Mouse (Mus musculus): ENCODE data around the gene Rbm39. TPM values are rescaled to one million over a fixed set of nuclear protein-coding genes. Genes with fewer than 3 reads are reported as not detected.
A peak's percentile ranks its signal among the peaks of the same experiment; 100 is the strongest.

The Rbm39 gene
- 485 and 514 TPM in 2 replicates for polyA plus RNA-seq (2014; fragmentation: Nextera tagmentation; extraction: Ambion mirVana)

DNA sequence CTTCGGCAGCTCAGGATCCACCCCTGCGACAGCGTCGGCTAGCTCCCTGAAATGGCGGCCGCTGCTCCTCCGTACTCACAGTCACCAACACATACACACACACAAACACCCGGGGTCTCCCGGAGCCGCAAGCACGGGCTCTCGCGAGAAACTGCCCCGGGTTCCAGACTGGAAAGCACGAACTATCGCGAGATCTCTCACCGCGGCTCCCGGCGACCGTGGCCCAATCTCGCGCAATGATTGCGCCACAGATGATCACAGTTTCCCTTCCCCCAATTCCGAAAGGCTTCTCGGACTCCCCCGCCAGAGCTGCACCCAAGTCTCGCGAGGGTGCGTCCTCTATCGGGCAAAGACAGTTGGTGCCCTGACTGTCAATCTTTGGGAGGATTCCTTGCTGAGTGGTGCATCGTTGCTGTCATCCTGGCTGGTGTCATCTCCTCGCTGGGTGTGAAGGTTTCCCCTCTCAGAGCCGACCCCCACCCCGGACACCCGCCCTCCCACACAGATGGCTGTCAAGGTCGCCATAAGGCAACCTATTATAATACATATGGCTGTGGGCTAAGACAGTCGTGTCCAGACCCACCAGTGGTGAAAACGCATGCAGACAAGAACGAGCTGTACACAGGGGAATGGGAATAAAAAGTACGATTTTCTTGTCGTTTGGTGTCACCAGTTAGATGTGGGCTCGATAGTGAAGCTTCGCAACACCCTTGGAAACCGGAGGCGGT, at the start of gene Rbm39:
TSS of gene Rbm39 (minus strand) at position 145 of the 728 bp plus-strand sequence.
- H3K9ac ChIP-seq (ENCODE audit: low read depth, low read length), result peak within 1 kb of the TSS; percentile 100
- WGBS, result under 1% methylated on average over 46 of the region's 47 CpGs
- H3K9me3 ChIP-seq (ENCODE audit: control insufficient read depth, low read length), result no peaks in the 10 kb centered on the region
- peak within 1 kb of the TSS; percentile 97 for H3K27ac ChIP-seq (ENCODE audit: low read depth, low read length)
- peak within 1 kb of the TSS; percentile 97 for H3K4me2 ChIP-seq
- DNase-seq (ENCODE audit: low spot score) (peak; percentile 100), ATAC-seq (replicated peaks; ENCODE audit: low FRiP score) (peak; percentile 97)
- H3K4me1 ChIP-seq (replicated peaks; ENCODE audit: control insufficient read depth, insufficient read depth, low read length), result peaks cover 19% of the 10 kb centered on the region
- peaks cover 8% of the 10 kb centered on the region for H3K36me3 ChIP-seq (ENCODE audit: control insufficient read depth, insufficient read depth, low read length)
- peak within 1 kb of the TSS; percentile 100 for H3K4me3 ChIP-seq (ENCODE audit: low read depth, low read length)
- no peaks in the 10 kb centered on the region for H3K27me3 ChIP-seq (replicated peaks; ENCODE audit: control insufficient read depth, insufficient read depth, low read length)

DNA sequence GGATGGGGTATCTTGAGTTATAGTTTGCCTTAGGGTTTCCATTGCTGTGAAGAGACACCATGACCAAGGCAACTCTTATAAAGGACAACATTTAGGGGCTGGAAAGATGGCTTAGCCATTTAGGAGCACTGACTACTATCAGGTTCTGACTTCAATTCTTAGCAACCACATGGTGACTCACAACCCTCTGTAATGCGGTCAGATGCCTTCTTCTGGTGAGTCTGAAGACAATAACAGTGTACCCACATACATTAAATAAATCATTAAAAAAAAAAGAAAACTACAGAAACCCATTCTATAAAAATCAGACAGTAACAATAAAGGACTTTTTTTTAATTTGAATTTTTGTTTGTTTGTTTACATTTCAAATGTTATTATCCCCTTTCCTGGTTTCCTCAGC, 49.1 kb upstream of the Rbm39 start:
- no peak overlapping the region for H3K4me2 ChIP-seq
- H3K27me3 ChIP-seq (replicated peaks; ENCODE audit: control insufficient read depth, insufficient read depth, low read length), result no peaks in the 10 kb centered on the region
- no peaks in the 10 kb centered on the region for H3K9me3 ChIP-seq (ENCODE audit: control insufficient read depth, low read length)
- H3K36me3 ChIP-seq (ENCODE audit: control insufficient read depth, insufficient read depth, low read length), result peaks cover 12% of the 10 kb centered on the region
- no peak overlapping the region for H3K9ac ChIP-seq (ENCODE audit: low read depth, low read length)
- H3K4me3 ChIP-seq (ENCODE audit: low read depth, low read length), result no peak overlapping the region
- no peak for ATAC-seq (replicated peaks; ENCODE audit: low FRiP score)
- no peak overlapping the region for H3K27ac ChIP-seq (ENCODE audit: low read depth, low read length)
- WGBS, result 87% methylated on average over 1 of the region's 1 CpGs
- H3K4me1 ChIP-seq (replicated peaks; ENCODE audit: control insufficient read depth, insufficient read depth, low read length), result peaks cover 2% of the 10 kb centered on the region
- DNase-seq (ENCODE audit: low spot score), result no peak

DNA sequence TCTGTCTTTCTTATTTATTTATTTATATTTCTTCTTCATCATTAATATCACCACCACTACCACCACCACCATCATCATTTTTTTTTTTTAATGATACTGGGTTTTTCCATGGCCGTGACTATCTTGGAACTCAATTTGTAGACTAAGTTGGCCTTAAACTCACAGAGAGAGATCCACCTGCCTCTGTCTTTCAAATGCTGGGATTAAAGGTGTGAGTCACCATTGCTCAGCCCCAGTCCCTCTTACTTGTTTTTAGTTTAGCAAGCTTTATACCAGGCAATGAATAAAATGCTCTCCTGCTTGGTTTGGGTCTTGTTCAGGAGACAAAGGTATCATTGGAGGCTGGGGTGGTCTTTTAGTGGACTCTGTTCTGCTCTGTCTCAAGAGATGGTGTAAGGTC, 47.7 kb upstream of the Rbm39 start:
- Histone ChIP-seq H3K9ac (ENCODE audit: low read depth, low read length) (no peak overlapping the region), H3K36me3 (ENCODE audit: control insufficient read depth, insufficient read depth, low read length) (peaks cover 12% of the 10 kb centered on the region), H3K4me2 (no peak overlapping the region), H3K4me3 (ENCODE audit: low read depth, low read length) (no peak overlapping the region), H3K4me1 (replicated peaks; ENCODE audit: control insufficient read depth, insufficient read depth, low read length) (peaks cover 10% of the 10 kb centered on the region), H3K27me3 (replicated peaks; ENCODE audit: control insufficient read depth, insufficient read depth, low read length) (no peaks in the 10 kb centered on the region), H3K9me3 (ENCODE audit: control insufficient read depth, low read length) (no peaks in the 10 kb centered on the region), H3K27ac (ENCODE audit: low read depth, low read length) (no peak overlapping the region)
- ATAC-seq (replicated peaks; ENCODE audit: low FRiP score) (no peak), DNase-seq (ENCODE audit: low spot score) (no peak)
- WGBS, result 86% methylated on average over 1 of the region's 1 CpGs

DNA sequence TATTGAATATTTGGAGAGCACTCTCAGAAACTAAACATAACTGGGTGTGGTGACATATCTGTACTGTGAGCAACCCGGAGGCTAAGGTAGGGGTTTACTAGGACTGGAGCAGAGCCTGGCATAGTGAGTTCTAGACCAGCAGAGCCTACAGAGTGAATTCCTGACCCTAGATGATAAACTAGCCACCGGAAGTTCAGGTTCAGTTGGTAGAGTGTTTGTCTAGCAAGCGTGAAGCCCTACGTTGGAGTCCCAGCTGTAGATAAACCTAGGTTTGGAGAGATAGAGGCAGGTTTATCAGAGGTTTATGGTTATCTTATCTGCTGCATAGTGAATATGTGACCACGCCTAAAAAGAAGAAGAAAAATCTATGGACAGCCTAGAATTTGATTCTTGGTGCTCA, 44.0 kb upstream of the Rbm39 start:
- peaks cover 7% of the 10 kb centered on the region for H3K36me3 ChIP-seq (ENCODE audit: control insufficient read depth, insufficient read depth, low read length)
- WGBS, result 50% methylated on average over 5 of the region's 5 CpGs
- H3K9me3 ChIP-seq (ENCODE audit: control insufficient read depth, low read length), result no peaks in the 10 kb centered on the region
- DNase-seq (ENCODE audit: low spot score) (no peak), ATAC-seq (replicated peaks; ENCODE audit: low FRiP score) (no peak)
- no peak overlapping the region for H3K9ac ChIP-seq (ENCODE audit: low read depth, low read length)
- no peaks in the 10 kb centered on the region for H3K27me3 ChIP-seq (replicated peaks; ENCODE audit: control insufficient read depth, insufficient read depth, low read length)
- H3K27ac ChIP-seq (ENCODE audit: low read depth, low read length), result no peak overlapping the region
- no peak overlapping the region for H3K4me2 ChIP-seq
- no peak overlapping the region for H3K4me3 ChIP-seq (ENCODE audit: low read depth, low read length)
- H3K4me1 ChIP-seq (replicated peaks; ENCODE audit: control insufficient read depth, insufficient read depth, low read length), result peaks cover 10% of the 10 kb centered on the region

DNA sequence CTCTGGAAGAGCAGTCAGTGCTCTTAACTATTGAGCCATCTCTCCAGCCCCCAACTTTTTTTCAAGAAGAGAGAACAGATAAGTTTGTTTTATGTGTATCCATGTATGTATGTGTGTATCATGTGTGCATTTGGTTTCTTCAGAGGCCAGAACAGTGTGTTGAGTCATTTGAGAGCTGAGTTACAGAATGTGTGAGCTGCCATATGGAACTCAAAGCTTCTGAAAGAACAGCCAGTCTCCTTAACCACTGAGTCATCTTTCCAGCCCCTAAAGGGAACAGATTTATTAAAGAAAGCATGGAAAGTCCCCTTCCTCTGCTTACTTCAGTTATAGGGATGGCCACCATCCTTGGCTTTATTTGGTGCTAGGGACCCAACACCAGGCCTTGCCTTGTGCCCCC, 42.1 kb upstream of the Rbm39 start:
- DNase-seq (ENCODE audit: low spot score), result no peak
- Histone ChIP-seq H3K27me3 (replicated peaks; ENCODE audit: control insufficient read depth, insufficient read depth, low read length) (no peaks in the 10 kb centered on the region), H3K9ac (ENCODE audit: low read depth, low read length) (no peak overlapping the region), H3K9me3 (ENCODE audit: control insufficient read depth, low read length) (no peaks in the 10 kb centered on the region), H3K4me2 (no peak overlapping the region), H3K27ac (ENCODE audit: low read depth, low read length) (no peak overlapping the region), H3K36me3 (ENCODE audit: control insufficient read depth, insufficient read depth, low read length) (peaks cover 7% of the 10 kb centered on the region), H3K4me3 (ENCODE audit: low read depth, low read length) (no peak overlapping the region), H3K4me1 (replicated peaks; ENCODE audit: control insufficient read depth, insufficient read depth, low read length) (peaks cover 10% of the 10 kb centered on the region)
- ATAC-seq (replicated peaks; ENCODE audit: low FRiP score), result no peak

DNA sequence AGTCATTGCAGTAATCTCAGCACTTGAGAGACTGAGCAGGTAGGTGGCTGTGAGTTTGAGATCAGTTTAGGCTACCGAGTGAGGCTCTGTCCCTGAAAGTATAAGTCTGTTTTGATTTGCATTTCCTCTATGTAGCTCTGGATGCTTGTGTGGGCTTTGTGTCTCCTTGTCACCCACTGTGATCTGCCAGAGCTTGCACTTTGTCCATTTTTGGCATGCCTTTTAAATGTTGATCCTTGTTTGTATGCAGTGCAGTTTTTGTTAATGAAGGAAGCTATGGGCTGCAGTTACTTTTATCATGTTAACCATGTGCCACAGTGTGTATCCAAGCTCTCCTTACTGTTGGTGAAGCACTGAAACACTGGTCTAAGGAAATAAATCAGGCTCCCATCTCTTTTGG, 37.7 kb upstream of the Rbm39 start:
- Histone ChIP-seq H3K9me3 (ENCODE audit: control insufficient read depth, low read length) (no peaks in the 10 kb centered on the region), H3K4me3 (ENCODE audit: low read depth, low read length) (no peak overlapping the region), H3K36me3 (ENCODE audit: control insufficient read depth, insufficient read depth, low read length) (no peaks in the 10 kb centered on the region; the same call in 1 of the 2 replicates), H3K27me3 (replicated peaks; ENCODE audit: control insufficient read depth, insufficient read depth, low read length) (no peaks in the 10 kb centered on the region), H3K9ac (ENCODE audit: low read depth, low read length) (no peak overlapping the region), H3K4me2 (no peak overlapping the region), H3K27ac (ENCODE audit: low read depth, low read length) (no peak overlapping the region), H3K4me1 (replicated peaks; ENCODE audit: control insufficient read depth, insufficient read depth, low read length) (no peaks in the 10 kb centered on the region)
- no peak for ATAC-seq (replicated peaks; ENCODE audit: low FRiP score)
- 87% methylated on average over 1 of the region's 1 CpGs for WGBS
- DNase-seq (ENCODE audit: low spot score), result no peak

DNA sequence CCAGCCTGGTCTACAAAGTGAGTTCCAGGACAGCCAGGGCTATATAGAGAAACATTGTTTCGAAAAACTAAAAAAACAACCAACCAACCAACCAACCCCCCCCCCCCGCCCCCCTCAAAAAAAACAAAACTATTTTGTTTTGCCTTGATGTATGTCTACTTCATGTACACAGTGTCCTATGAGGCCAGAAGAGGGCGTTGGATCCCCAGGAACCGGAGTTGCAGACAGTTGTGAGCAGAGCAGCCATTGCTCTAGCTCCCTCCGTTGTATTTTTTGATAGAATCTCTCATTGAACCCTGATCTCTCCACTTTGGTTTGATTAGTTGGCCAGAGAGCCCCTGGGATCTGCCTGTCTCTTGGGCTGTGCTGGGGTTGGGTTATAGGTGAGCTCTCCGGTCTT, 23.9 kb upstream of the Rbm39 start:
- ATAC-seq (replicated peaks; ENCODE audit: low FRiP score), result no peak
- H3K36me3 ChIP-seq (ENCODE audit: control insufficient read depth, insufficient read depth, low read length), result peaks cover 6% of the 10 kb centered on the region; the same call in 1 of the 2 replicates
- H3K4me1 ChIP-seq (replicated peaks; ENCODE audit: control insufficient read depth, insufficient read depth, low read length), result no peaks in the 10 kb centered on the region
- no peak overlapping the region for H3K4me2 ChIP-seq
- no peak overlapping the region for H3K4me3 ChIP-seq (ENCODE audit: low read depth, low read length)
- H3K27ac ChIP-seq (ENCODE audit: low read depth, low read length), result no peak overlapping the region
- no peak overlapping the region for H3K9ac ChIP-seq (ENCODE audit: low read depth, low read length)
- no peaks in the 10 kb centered on the region for H3K27me3 ChIP-seq (replicated peaks; ENCODE audit: control insufficient read depth, insufficient read depth, low read length)
- 84% methylated on average over 6 of the region's 6 CpGs for WGBS
- DNase-seq (ENCODE audit: low spot score), result no peak
- H3K9me3 ChIP-seq (ENCODE audit: control insufficient read depth, low read length), result no peaks in the 10 kb centered on the region

DNA sequence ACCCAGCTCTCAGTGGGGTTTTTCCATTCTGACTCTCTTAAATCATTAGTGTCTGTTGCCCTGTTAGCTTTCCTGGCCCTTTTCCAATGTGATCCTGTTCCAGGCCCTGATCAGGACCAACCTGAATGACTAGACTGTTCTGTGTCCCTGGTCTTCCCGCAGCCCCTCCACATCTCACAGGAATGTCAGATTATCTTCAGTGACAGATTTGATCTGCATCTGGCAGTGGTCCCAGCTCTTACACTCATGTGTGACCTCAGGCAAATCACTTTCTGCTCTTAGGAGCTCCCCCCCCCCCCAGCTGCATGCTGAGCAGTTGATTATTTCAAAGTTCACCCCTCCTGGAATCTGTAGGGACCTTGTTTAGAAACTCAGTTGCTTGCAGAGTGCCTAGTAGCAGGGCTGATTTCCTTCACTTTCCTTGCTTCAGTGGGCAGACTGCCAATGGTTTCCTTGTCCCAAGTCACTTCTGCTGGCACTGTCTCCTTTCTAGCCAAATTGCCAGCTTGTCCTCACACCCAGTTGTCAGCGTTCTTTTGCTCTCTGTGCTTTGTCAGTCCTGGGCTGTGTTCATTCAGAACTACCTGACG, 22.9 kb upstream of the Rbm39 start:
- ATAC-seq (replicated peaks; ENCODE audit: low FRiP score) (no peak), DNase-seq (ENCODE audit: low spot score) (no peak)
- peaks cover 8% of the 10 kb centered on the region for H3K4me1 ChIP-seq (replicated peaks; ENCODE audit: control insufficient read depth, insufficient read depth, low read length)
- no peak overlapping the region for H3K4me2 ChIP-seq
- H3K9me3 ChIP-seq (ENCODE audit: control insufficient read depth, low read length), result no peaks in the 10 kb centered on the region
- no peak overlapping the region for H3K9ac ChIP-seq (ENCODE audit: low read depth, low read length)
- peaks cover 6% of the 10 kb centered on the region; the same call in 1 of the 2 replicates for H3K36me3 ChIP-seq (ENCODE audit: control insufficient read depth, insufficient read depth, low read length)
- WGBS, result 78% methylated on average over 3 of the region's 3 CpGs
- H3K27me3 ChIP-seq (replicated peaks; ENCODE audit: control insufficient read depth, insufficient read depth, low read length), result no peaks in the 10 kb centered on the region
- no peak overlapping the region for H3K27ac ChIP-seq (ENCODE audit: low read depth, low read length)
- H3K4me3 ChIP-seq (ENCODE audit: low read depth, low read length), result no peak overlapping the region

DNA sequence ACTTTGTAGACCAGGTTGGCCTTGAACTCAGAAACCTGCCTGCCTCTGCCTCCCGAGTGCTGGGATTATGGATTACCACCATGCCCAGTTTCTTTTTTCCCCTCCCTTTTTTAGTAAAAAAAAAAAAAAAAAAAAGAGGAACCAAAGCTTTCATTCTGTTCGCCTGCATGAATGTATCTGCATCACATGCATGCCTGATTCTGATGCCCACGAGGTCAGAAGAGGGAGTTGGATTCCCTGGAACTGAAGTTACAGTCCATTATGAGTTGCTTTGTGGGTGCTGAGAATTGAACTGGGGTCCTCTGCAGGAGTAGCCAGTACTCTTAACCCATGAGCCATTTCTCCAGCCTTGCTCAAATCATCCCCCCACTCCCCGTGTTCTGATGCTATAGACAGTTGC, 21.4 kb upstream of the Rbm39 start:
- Histone ChIP-seq H3K27ac (ENCODE audit: low read depth, low read length) (no peak overlapping the region), H3K36me3 (ENCODE audit: control insufficient read depth, insufficient read depth, low read length) (peaks cover 6% of the 10 kb centered on the region; the same call in 1 of the 2 replicates), H3K9me3 (ENCODE audit: control insufficient read depth, low read length) (no peaks in the 10 kb centered on the region), H3K4me3 (ENCODE audit: low read depth, low read length) (no peak overlapping the region), H3K4me2 (no peak overlapping the region), H3K4me1 (replicated peaks; ENCODE audit: control insufficient read depth, insufficient read depth, low read length) (peaks cover 13% of the 10 kb centered on the region), H3K9ac (ENCODE audit: low read depth, low read length) (no peak overlapping the region), H3K27me3 (replicated peaks; ENCODE audit: control insufficient read depth, insufficient read depth, low read length) (no peaks in the 10 kb centered on the region)
- DNase-seq (ENCODE audit: low spot score), result no peak
- ATAC-seq (replicated peaks; ENCODE audit: low FRiP score), result no peak
- WGBS, result 77% methylated on average over 4 of the region's 4 CpGs

Measured in liver, embryonic 11.5 days (tissue).